Mouse (Mus musculus): ENCODE measurements at regions not wholly inside any gene's neighbourhood (a gene's known extent, or its start where the extent isn't known, plus 50 kb on each side); places are given as distances from the start of the nearest gene placed in this dataset.

DNA sequence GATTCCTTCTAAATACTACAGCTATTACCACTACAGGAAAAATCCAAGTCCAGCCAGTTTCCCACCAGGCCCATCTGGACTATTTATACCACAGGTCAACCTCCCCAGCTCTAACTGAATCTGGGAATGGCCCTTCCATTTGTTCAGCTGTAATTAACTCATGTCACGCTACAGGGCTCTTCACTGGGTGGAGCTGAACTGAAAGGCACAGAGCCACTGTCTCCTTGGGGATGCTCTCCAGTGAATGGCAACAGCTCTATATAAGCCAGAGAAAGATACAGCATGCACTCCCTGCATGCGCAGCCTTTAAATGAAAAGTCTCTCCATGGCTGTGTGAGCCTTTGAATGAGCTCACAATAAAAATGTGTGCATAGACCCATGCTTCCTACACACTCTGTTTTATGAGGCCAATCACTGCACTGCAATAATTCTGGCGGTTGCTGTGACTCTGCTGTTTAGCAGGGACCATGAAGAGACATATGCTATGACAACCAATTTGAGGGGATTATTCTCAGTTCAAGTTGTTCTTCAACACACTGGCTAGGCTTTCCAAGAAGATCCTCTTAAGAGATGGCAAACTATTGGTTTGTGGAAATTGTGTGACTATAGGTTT is 376.3 kb upstream of the Kif18a start:
- DNase-seq (ENCODE audit: extremely low spot score, low spot score): no peak

DNA sequence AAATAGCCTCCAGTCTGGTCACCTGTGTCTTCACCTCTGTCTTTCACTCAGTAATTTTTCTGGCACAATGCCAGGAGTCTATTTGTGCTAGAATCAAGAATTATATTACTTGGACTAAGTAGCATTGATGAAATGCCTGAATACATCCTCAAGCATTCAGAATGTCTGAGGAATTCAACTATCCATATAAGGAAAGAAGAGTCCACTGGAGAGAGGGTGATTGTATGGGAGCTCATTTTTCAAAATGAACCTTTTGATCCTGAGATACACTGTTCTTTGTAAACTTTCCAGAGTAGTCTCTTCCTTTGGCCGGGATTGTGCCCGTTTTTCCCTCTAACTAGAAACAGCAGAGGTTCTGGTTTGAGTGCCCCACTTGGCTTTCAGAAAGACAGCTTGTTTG is 367.0 kb upstream of the Kif18a start:
- DNase-seq (ENCODE audit: extremely low spot score, low spot score): no peak

DNA sequence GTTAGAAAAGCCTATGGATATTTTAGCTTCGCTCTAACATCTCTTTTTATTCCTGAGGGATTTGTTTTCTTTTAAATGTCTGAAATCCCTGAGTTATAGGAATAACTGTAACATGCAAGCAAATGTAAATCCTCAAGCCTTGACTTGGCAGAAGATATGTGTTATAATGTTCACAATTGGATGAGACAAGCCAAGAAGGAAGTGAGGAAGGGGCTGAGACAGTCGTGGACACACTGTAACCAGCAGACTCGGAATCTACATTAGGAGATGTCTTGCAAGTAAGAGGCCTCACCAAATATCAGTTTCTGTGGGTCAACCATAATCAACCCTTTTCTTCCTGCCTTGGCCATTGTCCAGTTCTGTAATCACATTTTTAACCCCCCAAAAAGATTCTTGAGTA is 366.6 kb upstream of the Kif18a start:
- no peak for DNase-seq (ENCODE audit: extremely low spot score, low spot score)

DNA sequence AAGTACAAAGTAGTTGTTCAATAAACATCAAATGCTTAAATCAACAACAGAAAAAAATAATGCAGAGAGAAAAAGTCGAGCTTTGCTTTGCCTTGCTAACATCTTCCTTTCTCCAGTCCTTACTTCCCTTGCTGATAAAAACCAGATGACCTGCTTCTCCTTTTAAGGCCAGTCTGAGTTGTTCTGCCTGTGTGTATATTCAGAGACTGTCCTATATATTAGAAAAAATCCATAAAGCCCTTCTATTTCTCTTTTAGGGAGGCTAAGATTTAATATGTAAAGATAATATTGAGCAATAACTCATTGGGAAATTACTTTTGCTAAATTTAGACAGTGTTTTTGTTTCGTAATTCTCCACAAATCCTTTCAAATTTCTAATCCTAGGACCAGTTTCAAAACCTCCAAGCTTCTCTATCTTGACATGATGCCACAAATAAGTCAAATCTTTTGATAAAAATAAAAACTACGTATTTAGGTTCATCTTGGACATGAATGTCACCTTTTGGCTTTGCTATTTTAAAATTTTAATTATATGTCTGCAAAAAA is 361.0 kb upstream of the Kif18a start:
- DNase-seq (ENCODE audit: extremely low spot score, low spot score): no peak

DNA sequence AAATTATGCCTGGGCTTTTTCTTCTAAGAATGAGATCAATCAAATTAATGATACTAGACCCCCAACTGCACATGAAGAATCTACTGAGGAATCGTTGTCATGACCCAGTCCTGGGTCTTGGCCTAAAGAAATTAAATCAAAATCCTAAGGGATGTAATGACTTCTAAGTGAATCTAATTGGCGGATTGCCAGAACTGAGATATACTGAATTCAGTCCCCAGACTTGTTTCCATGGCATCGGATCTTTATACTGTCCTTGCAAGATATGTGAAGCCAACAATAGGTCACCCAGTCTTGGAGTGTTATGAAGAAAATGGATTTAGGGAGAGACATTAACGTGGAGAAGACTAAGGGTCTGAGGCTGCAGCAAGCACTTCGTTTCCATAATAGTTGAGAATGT is 360.4 kb upstream of the Kif18a start:
- DNase-seq (ENCODE audit: extremely low spot score, low spot score): no peak

DNA sequence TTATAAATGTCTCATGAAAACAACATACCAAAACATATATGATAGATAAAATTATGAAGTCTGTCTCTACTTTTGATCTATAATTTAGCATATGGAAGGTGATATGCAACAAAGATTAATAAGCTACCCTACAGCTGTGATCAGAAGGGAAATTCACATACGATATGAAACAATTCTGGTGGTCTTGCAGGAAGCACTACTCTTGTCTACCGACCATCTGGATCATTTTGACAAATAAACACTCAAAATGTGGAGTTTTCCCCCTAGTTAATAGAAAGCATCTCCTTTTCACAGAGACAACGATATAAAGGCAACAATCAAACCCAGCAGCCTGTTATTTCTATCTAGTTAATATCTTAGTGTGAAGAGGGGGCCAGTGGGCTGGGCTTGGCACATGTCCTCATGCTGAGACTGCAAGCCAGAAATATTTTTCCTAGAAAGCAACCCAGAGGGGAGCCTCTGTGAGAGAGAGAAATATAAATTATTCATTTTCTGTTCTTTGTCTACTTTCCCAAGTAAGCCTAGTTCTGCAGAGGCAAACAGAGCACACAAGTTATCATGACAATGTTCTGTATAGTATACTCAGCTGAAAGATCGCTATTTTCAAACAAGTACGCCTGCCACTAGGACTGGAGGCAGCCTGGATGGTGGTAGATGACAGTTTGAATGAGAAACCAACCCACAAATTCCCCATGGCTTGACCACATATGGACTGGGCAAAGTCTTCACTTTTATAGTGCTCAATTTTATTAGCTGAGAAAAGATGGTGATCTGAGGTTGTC is 344.4 kb upstream of the Kif18a start:
- DNase-seq (ENCODE audit: extremely low spot score, low spot score): no peak

DNA sequence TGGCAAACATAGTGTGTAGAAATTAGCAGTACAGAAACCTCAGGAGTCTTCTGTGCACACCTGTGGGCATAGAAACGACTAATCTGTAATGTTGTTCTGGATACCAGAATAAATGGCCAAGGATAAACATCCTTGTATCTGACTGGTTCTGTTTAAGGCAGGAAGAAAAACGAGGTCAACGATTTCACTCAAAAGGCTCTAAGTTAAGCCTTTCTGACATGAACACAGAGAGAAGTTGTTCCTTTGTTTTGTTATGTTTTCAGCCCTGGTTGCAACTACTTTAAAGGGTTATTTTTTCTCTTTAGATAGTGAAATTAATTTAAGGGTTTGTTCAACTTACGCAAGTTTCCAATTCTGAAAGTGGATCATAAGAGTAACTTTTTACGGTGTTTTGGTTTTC is 299.6 kb upstream of the Kif18a start:
- DNase-seq (ENCODE audit: extremely low spot score, low spot score): no peak

DNA sequence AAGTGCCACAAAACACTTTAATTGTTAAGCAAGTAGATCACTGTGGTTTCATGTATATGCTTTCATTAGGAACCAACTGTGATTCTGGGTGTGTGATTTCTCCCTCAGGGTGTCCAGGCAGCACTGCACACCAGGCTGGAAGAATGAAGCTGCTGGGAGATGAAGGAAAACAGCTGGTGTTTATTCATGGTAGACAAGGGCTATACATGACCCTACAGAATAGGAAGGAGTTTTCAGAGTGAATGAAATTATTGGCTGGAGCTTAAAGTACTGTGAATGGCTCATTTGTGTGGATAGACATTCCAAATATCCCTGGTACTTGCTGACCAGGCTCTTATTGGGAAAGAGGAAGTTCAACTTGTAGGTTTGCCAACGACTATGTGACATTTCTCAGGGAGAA is 264.3 kb upstream of the Kif18a start:
- DNase-seq (ENCODE audit: extremely low spot score, low spot score): no peak

DNA sequence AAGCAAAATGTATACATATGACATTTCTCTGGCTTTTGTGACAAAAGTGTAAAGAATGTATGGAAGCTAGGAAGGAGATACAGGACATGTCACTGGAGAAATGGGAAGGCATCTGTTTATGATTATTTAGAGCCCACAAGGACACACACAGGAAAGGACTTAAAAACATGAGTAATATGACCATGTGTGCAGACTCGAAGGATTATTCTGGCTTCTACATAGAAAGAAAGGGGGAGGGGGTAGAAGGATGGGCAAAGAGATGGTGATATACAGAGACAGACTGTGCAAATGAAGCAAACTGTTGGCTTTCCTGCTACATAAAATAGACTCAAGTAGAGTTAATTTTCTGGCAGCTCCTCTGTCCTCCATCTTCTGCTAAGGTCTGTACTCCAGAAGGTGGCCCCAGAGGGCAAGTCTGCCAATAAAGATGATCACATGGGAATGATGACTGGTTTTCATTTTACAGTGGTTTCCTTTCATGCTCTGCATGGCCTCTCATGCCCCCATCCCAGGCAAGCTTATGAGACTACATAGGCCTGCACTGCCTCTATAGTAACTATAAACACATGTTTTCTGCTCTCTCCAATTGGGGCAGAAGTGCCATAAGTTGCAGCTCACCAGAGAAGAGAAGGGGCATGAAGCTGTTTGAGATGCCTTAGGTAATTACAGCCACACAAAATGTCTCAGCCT is 263.4 kb upstream of the Kif18a start:
- DNase-seq (ENCODE audit: extremely low spot score, low spot score): no peak

DNA sequence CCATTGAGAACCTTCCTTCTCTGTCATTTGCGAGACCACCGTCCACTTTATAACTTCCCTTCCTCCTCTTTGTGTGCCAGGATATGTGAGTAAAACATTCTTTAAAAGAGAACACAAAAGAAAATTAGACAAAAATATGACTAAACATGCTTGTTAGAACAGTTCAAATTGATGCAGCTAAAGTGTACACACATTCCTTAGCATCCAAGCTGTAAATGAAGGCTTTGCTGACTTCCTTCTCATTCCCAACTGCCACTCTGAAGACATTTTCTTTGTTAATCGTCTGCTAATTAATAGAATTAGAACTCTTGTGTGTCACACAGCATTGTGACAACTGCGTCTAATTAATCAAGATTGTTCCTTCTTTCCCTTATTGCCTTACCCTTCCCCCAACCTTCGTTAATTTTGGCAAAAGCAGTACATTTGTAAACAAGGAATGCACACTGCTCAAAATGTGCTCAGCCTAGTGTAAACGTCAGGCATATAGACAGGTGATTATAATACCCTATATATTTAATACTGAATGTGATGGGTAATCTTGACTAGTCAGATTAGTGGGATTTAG is 242.3 kb upstream of the Kif18a start:
- no peak for DNase-seq (ENCODE audit: extremely low spot score, low spot score)

Data from neural tube, embryonic 10.5 days (tissue).